Mouse (Mus musculus) intestine, embryonic 14.5 days (tissue): ENCODE data around the gene Akp3. TPM values are rescaled to one million over a fixed set of nuclear protein-coding genes. Genes with fewer than 3 reads are reported as not detected.

ENCODE experiments used
- ATAC-seq: fragments of 200-750 bp; cut with Nextera tagmentation; replicated peaks from 2 replicates; pipeline ENCODE4 v1.8.0; 2017; ENCODE audit warnings: low read depth, moderate number of reproducible peaks, moderate TSS enrichment, moderate library complexity; ENCODE audit not compliant: low FRiP score, low TSS enrichment
- DNase-seq: peaks from one replicate; pipeline ENCODE4 v3.0.0-alpha.2; 2018; ENCODE audit warnings: low spot score
- H3K27ac ChIP-seq: fragments of 300-500 bp; sonication (generic); 2 replicates; pipeline ENCODE4 v1.5.1; 2014; ENCODE audit warnings: low read depth, mild to moderate bottlenecking, control low read depth
- H3K27me3 ChIP-seq: fragments of 300-500 bp; sonication (generic); replicated peaks from 2 replicates; pipeline ENCODE4 v1.6.1; 2014; ENCODE audit warnings: low read length, control low read depth; ENCODE audit not compliant: control insufficient read depth, insufficient read depth
- H3K36me3 ChIP-seq: fragments of 300-500 bp; sonication (generic); 2 replicates; pipeline ENCODE4 v1.6.1; 2014; ENCODE audit warnings: low read length, control low read depth; ENCODE audit not compliant: control insufficient read depth, insufficient read depth
- H3K4me1 ChIP-seq: fragments of 300-500 bp; sonication (generic); replicated peaks from 2 replicates; pipeline ENCODE4 v1.6.1; 2014; ENCODE audit warnings: low read length, control low read depth, mixed read lengths; ENCODE audit not compliant: control insufficient read depth, insufficient read depth
- H3K4me2 ChIP-seq: fragments of 300-500 bp; sonication (generic); 2 replicates; pipeline ENCODE4 v1.6.1; 2014; ENCODE audit warnings: low read length
- H3K4me3 ChIP-seq: fragments of 300-500 bp; sonication (generic); 2 replicates; pipeline ENCODE4 v1.5.1; 2014; ENCODE audit warnings: low read depth, low read length, control low read depth, mixed read lengths
- H3K9ac ChIP-seq: fragments of 300-500 bp; sonication (generic); 2 replicates; pipeline ENCODE4 v1.6.1; 2014; ENCODE audit warnings: mild to moderate bottlenecking, low read length
- H3K9me3 ChIP-seq: fragments of 300-500 bp; sonication (generic); 2 replicates; pipeline ENCODE4 v1.6.1; 2016; ENCODE audit warnings: low read length, control low read depth; ENCODE audit not compliant: control insufficient read depth
- WGBS: fragments of 180-500 bp; shearing (Covaris S2); extraction: QIAGEN DNeasy Blood & Tissue Kit; methylation state at CpG from one replicate; pipeline ENCODE4 v1.1.7; 2014; 5-methylcytosine and 5-hydroxymethylcytosine counted together
- polyA plus RNA-seq: library from polyadenylated mRNA; unstranded; fragments of >200 nt; fragmentation: Nextera tagmentation; extraction: Ambion mirVana; gene quantifications from 2 replicates; pipeline ENCODE4 v1.2.1, GENCODE M21; 2014

The Akp3 gene
- polyA plus RNA-seq, 1 experiment from 2014 or later = not detected

- Histone ChIP-seq H3K27ac (no peak overlapping the region), H3K4me2 (no peak overlapping the region), H3K9ac (no peak overlapping the region), H3K9me3 (no peaks in the 10 kb centered on the region), H3K27me3 (no peaks in the 10 kb centered on the region), H3K4me3 (no peak overlapping the region), H3K4me1 (no peaks in the 10 kb centered on the region), H3K36me3 (no peaks in the 10 kb centered on the region)
- WGBS = 91% methylated on average over 1 of the region's 1 CpGs
- DNase-seq (no peak), ATAC-seq (no peak)
Measured at GRCm38 (mm10) chr1:87103936-87104335, 20.8 kb upstream of the Akp3 start.

DNA sequence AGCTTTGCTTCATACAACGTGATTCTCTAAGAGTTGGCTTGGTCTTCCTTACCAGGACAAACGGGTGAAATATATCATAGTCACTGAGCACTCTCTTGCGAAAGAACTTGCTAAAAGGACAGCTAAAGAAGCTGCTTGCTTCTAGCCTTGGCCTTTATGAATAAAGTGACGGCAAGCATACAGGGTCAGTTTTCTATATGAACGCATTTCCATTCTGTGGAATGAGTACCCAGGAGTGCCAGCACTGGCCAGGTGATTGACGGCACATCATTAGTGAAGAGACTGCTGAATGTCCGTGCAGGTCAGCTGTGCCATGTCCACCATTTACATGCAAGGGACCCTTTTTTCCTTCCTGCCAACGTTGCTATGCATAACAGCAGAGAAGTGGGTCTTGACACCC, 18.2 kb upstream of the Akp3 start:
- no peak overlapping the region for H3K4me2 ChIP-seq
- H3K27ac ChIP-seq = no peak overlapping the region
- WGBS = 75% methylated on average over 8 of the region's 8 CpGs
- ATAC-seq (no peak), DNase-seq (no peak)
- no peaks in the 10 kb centered on the region for H3K9me3 ChIP-seq
- H3K4me1 ChIP-seq = no peaks in the 10 kb centered on the region
- H3K9ac ChIP-seq = no peak overlapping the region
- H3K27me3 ChIP-seq = no peaks in the 10 kb centered on the region
- H3K4me3 ChIP-seq = no peak overlapping the region
- no peaks in the 10 kb centered on the region for H3K36me3 ChIP-seq

GRCm38 (mm10) chr1:87108564-87108963, 16.2 kb upstream of the Akp3 start:
- no peak overlapping the region for H3K4me2 ChIP-seq
- ATAC-seq (no peak), DNase-seq (no peak)
- no peak overlapping the region for H3K9ac ChIP-seq
- H3K36me3 ChIP-seq = no peaks in the 10 kb centered on the region
- no peaks in the 10 kb centered on the region for H3K4me1 ChIP-seq
- no peak overlapping the region for H3K27ac ChIP-seq
- WGBS = 84% methylated on average over 4 of the region's 4 CpGs
- H3K4me3 ChIP-seq = no peak overlapping the region
- no peaks in the 10 kb centered on the region for H3K27me3 ChIP-seq
- no peaks in the 10 kb centered on the region for H3K9me3 ChIP-seq

DNA sequence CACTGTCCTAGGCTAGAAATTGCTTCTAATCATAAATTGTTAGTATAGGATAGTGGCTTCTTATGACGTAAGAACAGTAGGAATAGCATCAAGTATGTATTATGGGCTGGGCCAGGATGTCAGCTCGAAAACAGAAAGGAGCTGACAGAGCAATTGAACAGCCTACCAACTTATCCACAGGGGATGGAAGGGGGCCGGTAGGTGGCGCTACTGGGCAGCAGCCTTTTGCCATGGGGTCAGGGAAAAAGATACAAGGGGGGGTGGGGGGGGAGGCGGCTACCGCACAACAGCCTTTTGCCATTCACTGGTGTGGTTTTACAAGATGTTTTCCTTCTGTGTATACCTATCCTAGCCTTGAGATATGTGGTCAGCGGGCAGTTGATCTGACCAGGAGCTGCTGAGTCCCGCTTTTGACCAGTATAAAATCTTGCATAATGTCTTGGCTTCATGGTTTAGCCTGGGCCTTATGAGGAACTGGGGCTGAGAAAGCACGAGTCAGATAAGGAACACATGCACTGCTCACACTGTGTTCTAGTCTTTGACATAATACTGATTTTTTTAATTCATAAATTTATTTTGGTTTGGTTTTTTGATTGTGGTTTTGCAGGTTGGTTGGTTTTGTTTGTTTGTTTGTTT, 12.9 kb upstream of the Akp3 start:
- peak; percentile 61 for DNase-seq

GRCm38 (mm10) chr1:87114784-87115183, 10.0 kb upstream of the Akp3 start:
- Histone ChIP-seq H3K4me2 (no peak overlapping the region), H3K27me3 (no peaks in the 10 kb centered on the region), H3K9me3 (no peaks in the 10 kb centered on the region), H3K4me3 (no peak overlapping the region), H3K27ac (no peak overlapping the region), H3K36me3 (no peaks in the 10 kb centered on the region), H3K4me1 (no peaks in the 10 kb centered on the region), H3K9ac (no peak overlapping the region)
- DNase-seq (no peak), ATAC-seq (no peak)
- 86% methylated on average over 1 of the region's 1 CpGs for WGBS

More for the DNA sequence above, 12.9 kb upstream of the Akp3 start:
- Histone ChIP-seq H3K4me1 (no peaks in the 10 kb centered on the region), H3K9me3 (no peaks in the 10 kb centered on the region), H3K27ac (no peak overlapping the region), H3K4me2 (no peak overlapping the region), H3K9ac (no peak overlapping the region), H3K36me3 (no peaks in the 10 kb centered on the region), H3K27me3 (no peaks in the 10 kb centered on the region), H3K4me3 (no peak overlapping the region)
- no peak for ATAC-seq
- 35% methylated on average over 9 of the region's 9 CpGs for WGBS

DNA sequence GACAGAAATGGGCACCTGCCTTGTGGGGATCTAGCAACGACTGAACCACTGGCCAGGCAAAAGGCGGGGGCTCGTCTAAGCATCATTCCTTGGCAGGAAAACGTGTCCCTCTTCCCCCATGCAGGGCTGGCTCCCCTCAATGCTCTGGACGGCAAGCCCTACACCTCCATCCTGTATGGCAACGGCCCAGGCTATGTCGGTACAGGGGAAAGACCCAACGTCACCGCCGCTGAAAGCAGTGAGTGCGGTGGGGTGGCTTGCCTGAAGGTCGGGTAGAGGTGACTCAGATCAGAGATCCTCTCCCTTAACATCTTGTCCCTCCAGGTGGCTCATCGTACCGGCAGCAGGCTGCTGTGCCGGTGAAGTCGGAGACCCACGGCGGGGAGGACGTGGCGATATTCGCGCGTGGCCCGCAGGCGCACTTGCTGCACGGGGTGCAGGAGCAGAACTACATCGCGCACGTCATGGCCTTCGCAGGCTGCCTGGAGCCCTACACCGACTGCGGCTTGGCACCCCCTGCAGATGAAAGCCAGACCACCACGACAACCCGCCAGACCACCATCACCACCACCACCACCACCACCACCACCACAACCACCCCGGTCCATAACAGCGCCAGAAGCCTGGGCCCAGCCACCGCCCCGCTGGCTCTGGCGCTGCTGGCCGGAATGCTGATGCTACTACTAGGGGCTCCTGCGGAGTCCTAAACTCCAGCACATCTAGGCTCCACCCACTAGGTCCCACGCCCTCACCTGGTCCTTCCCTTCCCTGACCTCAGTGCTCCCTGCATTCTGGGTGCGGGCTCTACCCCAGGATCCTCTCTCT, 2.6 kb downstream of the Akp3 start:
- H3K4me2 ChIP-seq = peak overlapping the region; percentile 6; the same call in 1 of the 2 replicates
- H3K27ac ChIP-seq = no peak overlapping the region
- no peaks in the 10 kb centered on the region for H3K36me3 ChIP-seq
- no peaks in the 10 kb centered on the region for H3K4me1 ChIP-seq
- H3K4me3 ChIP-seq = no peak overlapping the region
- no peak overlapping the region for H3K9ac ChIP-seq
- ATAC-seq = no peak
- peaks cover 40% of the 10 kb centered on the region for H3K27me3 ChIP-seq
- H3K9me3 ChIP-seq = no peaks in the 10 kb centered on the region
- no peak for DNase-seq
- WGBS = 9% methylated on average over 43 of the region's 43 CpGs

DNA sequence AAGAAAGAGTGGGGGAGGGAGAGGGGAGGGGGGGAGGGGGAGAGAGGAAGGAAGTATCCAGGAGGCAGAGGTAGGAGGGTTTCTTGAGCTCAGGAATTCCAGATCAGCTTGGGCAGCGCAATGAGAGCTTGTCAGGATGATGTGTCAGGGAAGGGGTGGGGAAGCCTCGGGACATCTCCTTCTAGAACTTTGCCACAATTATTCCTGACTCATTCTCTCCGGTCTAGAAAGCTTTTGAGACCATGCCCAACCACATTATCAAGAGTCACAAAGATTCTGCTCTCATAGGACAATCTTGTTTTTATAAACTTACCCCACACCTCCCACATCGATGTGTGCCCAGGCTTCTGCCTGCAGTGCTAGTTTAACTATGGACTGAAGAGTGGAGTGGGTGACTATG, 7.0 kb downstream of the Akp3 start:
- no peak for DNase-seq
- H3K4me1 ChIP-seq = no peaks in the 10 kb centered on the region
- H3K4me3 ChIP-seq = no peak overlapping the region
- H3K4me2 ChIP-seq = no peak overlapping the region
- no peak for ATAC-seq
- H3K9ac ChIP-seq = no peak overlapping the region
- peaks cover 31% of the 10 kb centered on the region for H3K27me3 ChIP-seq
- no peaks in the 10 kb centered on the region for H3K36me3 ChIP-seq
- H3K9me3 ChIP-seq = no peaks in the 10 kb centered on the region
- 81% methylated on average over 4 of the region's 4 CpGs for WGBS
- H3K27ac ChIP-seq = no peak overlapping the region

DNA sequence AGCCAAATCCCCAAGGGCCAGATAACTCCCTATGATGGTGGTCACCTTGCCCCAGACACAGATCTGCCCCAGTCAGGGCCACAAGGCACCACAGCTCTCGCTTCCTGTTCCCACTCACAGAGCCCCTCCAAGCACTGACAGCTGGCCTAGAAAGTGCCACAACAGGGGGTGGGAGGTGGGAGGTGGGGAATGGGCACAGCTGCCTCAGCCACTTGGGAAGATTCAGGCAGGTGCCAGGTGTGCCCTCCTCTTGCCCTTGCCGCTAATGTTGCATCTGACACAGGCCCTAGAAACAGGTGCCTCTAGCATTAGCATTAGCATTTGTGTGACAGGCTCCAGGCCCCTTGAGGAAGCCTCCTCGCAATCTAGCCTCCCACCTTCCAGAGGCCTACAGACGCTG, 16.8 kb downstream of the Akp3 start:
- no peak overlapping the region for H3K4me2 ChIP-seq
- 0 out of 2 replicates have a peak, but pooled peaks cover 9% of the 10 kb centered on the region for H3K4me1 ChIP-seq
- no peak overlapping the region for H3K27ac ChIP-seq
- no peaks in the 10 kb centered on the region for H3K36me3 ChIP-seq
- no peaks in the 10 kb centered on the region for H3K9me3 ChIP-seq
- no peak for ATAC-seq
- H3K9ac ChIP-seq = no peak overlapping the region
- 79% methylated on average over 4 of the region's 4 CpGs for WGBS
- H3K4me3 ChIP-seq = no peak overlapping the region
- peaks cover 8% of the 10 kb centered on the region; the same call in 1 of the 2 replicates for H3K27me3 ChIP-seq
- DNase-seq = no peak
